Mouse (Mus musculus) olfactory bulb, adult 2 months (tissue): ENCODE measurements at regions not wholly inside any gene's neighbourhood (a gene's known extent, or its start where the extent isn't known, plus 50 kb on each side); places are given as distances from the start of the nearest gene placed in this dataset.

ENCODE experiments used
- CTCF ChIP-seq: fragments of 200-500 bp; IDR thresholded peaks from 2 replicates; pipeline ENCODE4 v1.5.1; 2012; ENCODE audit warnings: low read depth, mild to moderate bottlenecking, low read length, moderate library complexity; ENCODE audit not compliant: insufficient read depth
- POLR2A ChIP-seq: fragments of 200-500 bp; IDR thresholded peaks from 2 replicates; pipeline ENCODE4 v1.6.1; 2012; ENCODE audit warnings: mild to moderate bottlenecking, low read depth, low read length, moderate library complexity; ENCODE audit not compliant: insufficient read depth

DNA sequence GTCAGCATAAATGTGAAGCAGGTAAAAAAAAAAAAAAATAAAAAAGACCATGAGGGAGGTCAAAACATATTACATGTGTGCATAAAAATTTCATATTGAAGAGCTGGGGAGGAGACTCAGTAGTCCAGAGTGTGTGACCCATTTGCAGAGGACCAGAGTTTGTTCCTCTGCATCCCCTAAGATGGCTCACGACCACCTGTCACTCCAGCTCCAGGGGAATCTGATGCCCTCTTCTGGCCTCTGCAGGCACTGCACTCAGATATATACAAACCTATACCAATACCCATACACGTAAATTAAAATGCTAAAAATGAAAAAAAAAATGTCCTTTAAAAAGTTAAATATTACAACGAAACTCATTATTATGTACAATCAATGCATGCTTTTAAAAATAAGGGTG lies 551.4 kb downstream of the Pdcd6ip start:
- TF ChIP-seq CTCF (no peak), POLR2A (no peak)
